Mouse (Mus musculus) urinary bladder, postnatal 25 days (tissue): ENCODE results near the gene Pus1.
"Not testable (repeated sequence)": the region's sequence is repeated elsewhere in the genome, so short reads cannot be mapped to it uniquely, and the experiment has no call there.

ENCODE experiments used
- DNase-seq: peaks from one replicate; pipeline ENCODE4 v3.0.0; 2022; ENCODE audit warnings: low spot score

Pus1 gene

GRCm38 (mm10) chr5:110781529-110782238, 1.2 kb upstream of the Pus1 start:
- DNase-seq = no peak

DNA sequence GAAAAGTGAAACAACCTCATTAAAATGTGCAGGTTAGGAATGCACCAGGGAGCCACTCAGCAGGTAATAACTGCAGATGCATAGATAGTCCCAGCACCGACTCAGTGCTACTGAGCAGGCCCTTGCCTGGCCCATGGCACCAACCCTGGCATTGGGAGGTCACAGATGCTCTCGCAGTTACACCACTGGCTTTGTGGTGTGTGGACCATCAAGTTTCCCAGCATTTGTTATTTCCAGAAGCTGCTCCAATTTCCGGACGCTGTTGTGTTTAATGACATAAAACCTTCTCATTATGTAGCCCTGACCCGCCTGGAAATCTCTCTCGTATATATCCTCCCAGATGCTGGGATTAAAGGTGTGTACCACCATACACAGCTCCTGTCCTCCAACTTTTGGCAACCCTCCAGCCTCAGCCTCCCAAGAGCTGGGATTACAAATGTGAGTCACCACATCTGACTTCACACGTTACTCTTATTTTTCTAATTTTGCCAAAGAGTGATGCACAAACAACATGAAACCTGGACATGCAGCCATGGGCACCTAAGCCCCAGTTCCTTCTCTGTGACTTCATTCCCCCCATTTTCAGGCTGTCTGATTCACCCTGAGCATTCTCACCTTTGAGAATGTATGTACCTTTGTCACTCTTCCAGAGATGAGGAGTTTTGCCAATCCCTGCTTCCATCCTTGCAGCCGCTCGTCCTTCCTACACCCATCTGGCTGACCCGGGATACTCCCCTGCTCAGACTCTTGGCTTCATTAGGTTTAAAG, 486 bp upstream of the Pus1 start:
- no peak for DNase-seq

DNA sequence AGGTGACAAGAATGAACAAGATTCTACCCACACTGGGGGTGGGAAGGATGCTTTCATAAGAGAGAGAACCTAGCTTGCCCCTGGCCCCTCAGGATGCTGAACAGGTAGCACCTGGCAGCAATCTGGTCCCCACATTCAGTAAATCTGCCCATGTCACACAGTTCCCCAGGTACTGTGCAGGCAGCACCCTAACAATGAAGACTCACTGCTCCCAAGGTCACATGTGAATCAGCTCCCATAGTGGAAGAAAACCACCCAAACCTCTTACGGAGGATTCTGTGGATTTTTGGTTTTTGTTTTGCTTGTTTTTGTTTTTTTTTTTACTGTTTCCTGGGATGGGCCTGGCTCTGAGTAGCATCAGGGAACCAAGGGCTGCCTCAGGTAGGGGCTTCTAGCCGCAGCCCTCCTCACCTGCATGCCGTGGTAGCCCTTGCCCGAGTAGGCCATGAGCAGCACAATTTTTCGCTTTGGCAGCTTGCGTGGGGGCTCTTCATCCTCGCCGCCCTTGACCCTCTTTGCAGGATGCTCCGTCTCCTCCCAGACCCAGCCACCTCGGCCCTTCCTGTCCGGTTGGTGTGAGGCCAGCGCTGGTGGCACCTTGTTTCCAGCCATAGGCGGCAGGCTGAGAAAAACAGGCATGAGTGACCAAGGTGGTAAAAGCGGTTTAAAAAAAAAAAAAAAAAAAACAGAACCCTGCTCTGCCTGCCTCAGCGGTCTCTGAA, 1.0 kb downstream of the Pus1 start:
- no peak for DNase-seq

DNA sequence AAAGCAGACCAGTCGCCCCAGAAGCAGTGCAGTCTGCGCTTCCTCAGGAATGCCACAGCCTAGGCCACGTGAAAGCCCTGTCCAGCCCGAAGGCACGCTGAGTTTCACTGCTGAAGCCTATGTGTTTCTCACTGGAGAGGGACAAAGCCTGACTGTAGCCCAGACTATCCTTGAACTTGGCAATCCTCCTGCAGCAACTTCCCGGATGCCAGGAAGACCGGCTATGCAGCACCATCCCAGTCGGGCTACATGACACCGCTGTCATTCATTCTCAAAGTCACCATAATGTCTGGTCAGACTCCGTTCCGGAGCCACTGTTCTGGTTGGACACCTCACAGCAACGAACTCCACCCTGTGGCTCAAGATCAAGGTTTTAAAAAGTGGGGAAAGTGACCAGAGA, 2.2 kb downstream of the Pus1 start:
- no peak for DNase-seq

GRCm38 (mm10) chr5:110776141-110776540, 4.3 kb downstream of the Pus1 start:
- no peak for DNase-seq

GRCm38 (mm10) chr5:110774511-110774910, 5.9 kb downstream of the Pus1 start:
- DNase-seq = no peak

DNA sequence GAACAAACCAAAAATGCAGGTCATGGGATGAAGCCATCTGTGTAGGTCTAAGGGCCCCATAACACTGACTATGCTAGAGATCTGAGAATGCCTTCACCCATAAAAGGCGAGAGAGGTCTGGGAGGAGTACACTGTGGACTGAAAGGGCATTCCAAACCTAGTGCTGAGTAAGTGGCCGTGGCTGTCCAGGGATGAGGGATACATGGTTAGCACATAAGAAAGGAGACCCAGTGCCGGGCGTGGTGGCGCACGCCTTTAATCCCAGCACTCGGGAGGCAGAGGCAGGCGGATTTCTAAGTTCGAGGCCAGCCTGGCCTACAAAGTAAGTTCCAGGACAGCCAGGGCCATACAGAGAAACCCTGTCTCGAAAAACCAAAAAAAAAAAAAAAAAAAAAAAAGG, 7.5 kb downstream of the Pus1 start:
- not testable (repeated sequence) for DNase-seq

GRCm38 (mm10) chr5:110770448-110771158, 9.9 kb downstream of the Pus1 start, which contains the start of gene Ep400:
Ep400 (minus strand) TSS chr5:110770717.
- peak; percentile 100 for DNase-seq

DNA sequence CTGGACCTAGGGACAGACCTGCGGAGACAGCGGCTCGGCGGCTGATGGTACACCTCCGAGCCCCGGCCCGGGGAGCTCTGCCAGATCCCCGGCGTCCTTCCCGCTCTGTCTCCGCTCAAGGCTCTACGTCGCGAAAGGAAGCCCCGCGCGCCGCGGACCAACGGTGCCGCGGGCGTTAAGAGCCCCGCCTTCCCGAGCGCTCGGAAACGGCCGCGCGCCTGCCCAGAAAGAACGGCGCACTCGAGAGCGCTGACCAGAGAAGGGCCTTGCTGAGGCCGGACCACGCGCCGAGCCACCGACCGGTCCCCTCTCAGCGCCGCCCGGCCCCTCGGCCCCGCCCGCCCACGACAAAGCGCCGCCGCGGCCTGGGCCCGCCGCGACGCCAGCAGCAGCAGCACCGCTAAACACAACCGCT, 10.4 kb downstream of the Pus1 start:
- DNase-seq = no peak

DNA sequence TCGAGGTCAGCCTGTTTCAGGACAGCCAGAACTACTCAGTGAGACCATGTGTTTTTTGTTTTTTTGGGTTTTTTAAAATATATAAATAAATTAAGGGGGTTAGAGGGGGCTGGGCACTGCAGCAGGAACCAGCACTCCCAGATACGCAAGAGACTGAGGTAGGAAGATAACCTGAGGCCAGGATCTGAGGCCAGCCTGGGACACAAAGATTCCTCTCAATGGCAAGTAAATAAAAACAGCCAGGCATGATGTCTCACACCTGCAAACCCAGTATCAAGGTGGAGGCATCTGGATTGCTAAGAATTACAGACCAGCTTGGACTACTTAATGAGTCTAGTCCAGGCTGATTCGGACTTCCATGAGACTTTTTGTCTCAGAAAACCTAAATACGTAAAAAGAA, 11.2 kb downstream of the Pus1 start:
- DNase-seq = no peak

DNA sequence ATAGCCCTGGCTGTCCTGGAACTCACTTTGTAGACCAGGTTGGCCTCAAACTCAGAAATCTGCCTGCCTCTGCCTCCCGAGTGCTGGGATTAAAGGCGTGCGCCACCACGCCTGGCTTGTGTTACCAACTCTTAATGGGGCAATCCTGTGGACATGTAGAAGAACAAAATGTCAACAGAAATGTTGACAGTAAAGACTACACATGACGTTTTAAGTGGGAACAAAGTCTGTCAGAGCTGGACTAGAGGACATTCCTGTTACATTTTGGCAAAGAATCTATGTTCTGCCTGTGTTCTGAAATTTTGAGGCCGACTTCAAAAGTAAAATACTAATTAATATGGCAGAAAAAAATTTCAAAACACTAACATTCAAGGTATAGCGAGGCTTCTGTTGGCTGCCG, 16.6 kb downstream of the Pus1 start:
- DNase-seq = no peak

DNA sequence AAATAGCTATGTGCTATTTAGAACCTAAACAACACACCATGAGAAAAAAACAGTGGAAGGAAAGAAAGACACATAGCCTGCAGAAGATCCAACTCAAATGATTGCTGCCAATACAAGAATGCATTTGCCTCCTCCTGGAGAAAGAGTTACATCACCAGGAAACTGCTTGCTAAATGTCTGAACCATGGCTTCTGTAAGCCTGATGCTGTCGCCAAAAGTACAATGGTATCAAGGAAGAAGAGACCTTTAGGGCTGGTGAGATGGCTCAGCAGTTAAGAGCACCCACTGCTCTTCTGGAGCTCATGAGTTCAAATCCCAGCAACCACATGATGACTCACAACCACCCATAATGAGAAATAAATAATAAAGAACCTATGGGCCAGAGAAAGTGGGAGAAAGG, 35.4 kb downstream of the Pus1 start:
- no peak for DNase-seq

- DNase-seq = no peak
Observed at GRCm38 (mm10) chr5:110739496-110740275, 40.8 kb downstream of the Pus1 start.

DNA sequence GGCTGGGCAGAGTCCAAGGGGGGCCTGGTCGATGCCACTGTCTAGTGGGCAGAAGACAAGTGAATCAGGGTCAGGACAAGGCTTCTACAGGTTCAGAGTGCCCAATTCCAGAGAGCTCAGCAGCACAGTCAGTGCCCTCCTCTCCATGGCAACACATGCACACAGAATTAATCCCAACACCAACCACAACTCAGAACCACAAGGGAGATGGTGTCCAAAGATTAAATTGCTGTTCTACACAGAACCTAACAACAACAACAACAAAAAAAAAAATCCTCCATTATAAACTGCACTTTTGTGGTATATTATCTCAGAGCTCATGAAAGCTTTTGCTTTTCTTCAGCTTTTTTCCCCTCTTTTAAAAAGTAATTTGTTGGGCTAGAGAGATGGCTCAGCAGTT, 44.9 kb downstream of the Pus1 start:
- DNase-seq = no peak

GRCm38 (mm10) chr5:110733231-110733823, 47.1 kb downstream of the Pus1 start:
- no peak for DNase-seq

- no peak for DNase-seq
Observed at GRCm38 (mm10) chr5:110731227-110731626, 49.2 kb downstream of the Pus1 start.

GRCm38 (mm10) chr5:110727850-110728249, 52.6 kb downstream of the Pus1 start:
- no peak for DNase-seq
